28 mouse cellular contexts compared by ENCODE assay signal in the genomic region with DNA sequence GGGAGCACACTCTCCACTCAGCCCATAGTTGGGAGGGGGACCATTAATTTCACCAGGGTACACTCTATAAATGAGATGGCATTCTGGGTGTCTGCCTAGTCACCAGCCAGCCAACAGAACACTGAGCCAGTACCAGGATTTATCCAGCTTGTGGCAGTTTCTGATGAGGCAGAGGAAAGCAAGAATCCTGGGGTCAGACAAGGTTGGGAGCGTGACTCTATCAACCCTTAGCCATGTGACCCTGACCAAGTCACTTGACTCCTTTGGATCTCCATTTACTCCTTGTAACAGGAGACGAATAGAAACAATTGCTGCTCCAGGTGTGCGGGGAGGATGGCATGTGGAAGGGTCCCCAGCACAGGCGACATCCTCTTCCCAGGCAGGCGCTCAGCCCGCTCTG.
A peak's percentile ranks its signal among the peaks of the same experiment; 100 is the strongest.
DNase-seq lines count a peak whose midpoint lies in the region; ATAC-seq and TF ChIP-seq lines count a peak whose summit lies in the region.
"Had no signal": no experiment of that assay in that cellular context is flagged by ENCODE, and none has a peak within 500 bp of the region (broad histone marks: within the 10 kb centered on the region; RNA-seq: fewer than 3 reads in every experiment).

No protein-coding gene starts in this region.

- intact Hi-C loops in gastrocnemius, adult 2 months (cut with DNase I), result loop anchor here (5.0 kb wide), 1 partner anchor 96 kb away; no protein-coding TSS in a partner anchor

- H3K36me3 ChIP-seq in midbrain, embryonic 12.5 days, result no peaks in the 10 kb centered on the region
- no peaks in the 10 kb centered on the region for H3K36me3 ChIP-seq in midbrain, embryonic 16.5 days (ENCODE audit: control insufficient read depth, insufficient read depth, low read length)
- H3K36me3 ChIP-seq in neural tube, embryonic 15.5 days, result no peaks in the 10 kb centered on the region
- peaks cover 21% of the 10 kb centered on the region for H3K36me3 ChIP-seq in forebrain, embryonic 10.5 days (replicated peaks)
- H3K36me3 ChIP-seq: embryonic facial prominence, embryonic 15.5 days; heart, embryonic 12.5 days; liver, embryonic 13.5 days had no signal

- peaks cover 71% of the 10 kb centered on the region for H3K4me1 ChIP-seq in midbrain, embryonic 12.5 days
- H3K4me1 ChIP-seq in midbrain, embryonic 16.5 days (ENCODE audit: control insufficient read depth, insufficient read depth, low read length), result peaks cover 47% of the 10 kb centered on the region
- H3K4me1 ChIP-seq in neural tube, embryonic 15.5 days, result peaks cover 69% of the 10 kb centered on the region
- H3K4me1 ChIP-seq in forebrain, embryonic 10.5 days, result peaks cover 82% of the 10 kb centered on the region

- H3K9me3 ChIP-seq in midbrain, embryonic 12.5 days, result no peaks in the 10 kb centered on the region
- H3K9me3 ChIP-seq in midbrain, embryonic 16.5 days (replicated peaks; ENCODE audit: control insufficient read depth, low read length, poor library complexity, severe bottlenecking), result no peaks in the 10 kb centered on the region
- H3K9me3 ChIP-seq in neural tube, embryonic 15.5 days (replicated peaks), result no peaks in the 10 kb centered on the region
- H3K9me3 ChIP-seq in forebrain, embryonic 10.5 days, result no peaks in the 10 kb centered on the region
- H3K9me3 ChIP-seq: embryonic facial prominence, embryonic 10.5 days; embryonic facial prominence, embryonic 15.5 days; forebrain, embryonic 13.5 days; heart, embryonic 12.5 days; liver, embryonic 13.5 days had no signal

- H3K4me2 ChIP-seq in midbrain, embryonic 12.5 days (replicated peaks), result no peak overlapping the region
- H3K4me2 ChIP-seq in midbrain, embryonic 16.5 days (ENCODE audit: low read length), result no peak overlapping the region
- no peak overlapping the region for H3K4me2 ChIP-seq in neural tube, embryonic 15.5 days
- H3K4me2 ChIP-seq: embryonic facial prominence, embryonic 15.5 days; forebrain, embryonic 13.5 days; heart, embryonic 12.5 days; liver, embryonic 13.5 days had no signal

- no peaks in the 10 kb centered on the region for H3K27me3 ChIP-seq in midbrain, embryonic 12.5 days
- no peaks in the 10 kb centered on the region for H3K27me3 ChIP-seq in midbrain, embryonic 16.5 days (ENCODE audit: control insufficient read depth, insufficient read depth, low read depth, low read length)
- H3K27me3 ChIP-seq in neural tube, embryonic 15.5 days (replicated peaks), result no peaks in the 10 kb centered on the region
- no peaks in the 10 kb centered on the region for H3K27me3 ChIP-seq in forebrain, embryonic 10.5 days (ENCODE audit: poor library complexity, severe bottlenecking)
- H3K27me3 ChIP-seq: embryonic facial prominence, embryonic 15.5 days; forebrain, embryonic 13.5 days; heart, embryonic 12.5 days; liver, embryonic 13.5 days had no signal

- TF ChIP-seq CTCF in gastrocnemius, adult 2 months (IDR thresholded peaks at IDR 0.05), result no peak

- H3K4me3 ChIP-seq in gastrocnemius, adult 2 months, result no peak overlapping the region
- H3K4me3 ChIP-seq in midbrain, embryonic 12.5 days, result no peak overlapping the region
- H3K4me3 ChIP-seq in midbrain, embryonic 16.5 days (ENCODE audit: low read depth, low read length), result no peak overlapping the region
- H3K4me3 ChIP-seq in neural tube, embryonic 15.5 days (replicated peaks), result no peak overlapping the region
- no peak overlapping the region for H3K4me3 ChIP-seq in forebrain, embryonic 10.5 days
- H3K4me3 ChIP-seq: embryonic facial prominence, embryonic 10.5 days; embryonic facial prominence, embryonic 15.5 days; forebrain, embryonic 13.5 days; heart, adult 2 months; heart, embryonic 12.5 days; liver, embryonic 13.5 days had no signal

- no peak for ATAC-seq in midbrain, embryonic 12.5 days (ENCODE audit: low FRiP score, low read depth)
- ATAC-seq in midbrain, embryonic 16.5 days, result no peak
- no peak for ATAC-seq in neural tube, embryonic 15.5 days (ENCODE audit: low FRiP score)
- ATAC-seq: forebrain, embryonic 13.5 days had no signal

- peak overlapping the region; percentile 85 for H3K27ac ChIP-seq in gastrocnemius, adult 2 months
- H3K27ac ChIP-seq in midbrain, embryonic 12.5 days (replicated peaks), result 0 out of 2 replicates have a peak overlapping the region, but pooled peaks have one; percentile 42
- H3K27ac ChIP-seq in midbrain, embryonic 16.5 days (ENCODE audit: low read length), result no peak overlapping the region
- H3K27ac ChIP-seq in neural tube, embryonic 15.5 days (replicated peaks), result 0 out of 2 replicates have a peak overlapping the region, but pooled peaks have one; percentile 58
- no peak overlapping the region for H3K27ac ChIP-seq in forebrain, embryonic 10.5 days
- H3K27ac ChIP-seq: embryonic facial prominence, embryonic 15.5 days; forebrain, embryonic 13.5 days; heart, adult 2 months; liver, embryonic 13.5 days had no signal

- WGBS in midbrain, embryonic 12.5 days, result 88% methylated on average over 6 of the region's 6 CpGs
- WGBS in midbrain, embryonic 16.5 days, result 87% methylated on average over 6 of the region's 6 CpGs
- WGBS in neural tube, embryonic 15.5 days, result 90% methylated on average over 6 of the region's 6 CpGs
- WGBS in forebrain, embryonic 10.5 days, result 83% methylated on average over 6 of the region's 6 CpGs

- no peak overlapping the region for H3K9ac ChIP-seq in midbrain, embryonic 12.5 days (replicated peaks)
- H3K9ac ChIP-seq in midbrain, embryonic 16.5 days (ENCODE audit: low read depth, low read length), result no peak overlapping the region
- H3K9ac ChIP-seq in neural tube, embryonic 15.5 days (replicated peaks), result no peak overlapping the region
- H3K9ac ChIP-seq: embryonic facial prominence, embryonic 15.5 days; forebrain, embryonic 13.5 days; heart, embryonic 12.5 days; liver, embryonic 13.5 days had no signal

- peak; percentile 18 for DNase-seq in gastrocnemius, adult 2 months
- DNase-seq in gastrocnemius, postnatal 25 days, result no peak
- peak; percentile 74 for DNase-seq in ZHBTc4 (ENCODE audit: low read depth, low spot score)
- no peak for DNase-seq in B cell, adult 2 months
- DNase-seq in forebrain, embryonic 10.5 days (ENCODE audit: extremely low spot score, low spot score), result no peak
- DNase-seq: adrenal gland, adult 8-10 months; cerebellum, adult 2 months; cerebellum, postnatal 14 days; gastrocnemius, postnatal 36 days; heart, adult 2 months; heart, postnatal 4 days; kidney, adult 2 months; kidney, postnatal 4 days; layer of hippocampus, postnatal 36 days; left cerebral cortex, postnatal 4 days; liver, embryonic 13.5 days; lung, adult 18-20 months; lung, postnatal 10 days; right cerebral cortex, postnatal 4 days; thymus, adult 2 months; thymus, postnatal 36 days had no signal

Comparison
In these comparisons a context has a peak if more than half of its experiments do, and no peak if none do; other contexts are left out.
1. DNase-seq: peak in gastrocnemius, adult 2 months (single experiment) and ZHBTc4 (single experiment); none in gastrocnemius, postnatal 25 days (single experiment), B cell, adult 2 months (0 of 2) and forebrain, embryonic 10.5 days (single experiment).
2. H3K27ac ChIP-seq: peak in gastrocnemius, adult 2 months (single experiment), midbrain, embryonic 12.5 days (single experiment) and neural tube, embryonic 15.5 days (single experiment); none in midbrain, embryonic 16.5 days (single experiment) and forebrain, embryonic 10.5 days (single experiment).